Mouse (Mus musculus) midbrain, embryonic 16.5 days (tissue): ENCODE data around the gene Gm9044. TPM values are rescaled to one million over a fixed set of nuclear protein-coding genes. Genes with fewer than 3 reads are reported as not detected.
A peak's percentile ranks its signal among the peaks of the same experiment; 100 is the strongest.
"Not testable (repeated sequence)": the region's sequence is repeated elsewhere in the genome, so short reads cannot be mapped to it uniquely, and the experiment has no call there.

ENCODE experiments used
- ATAC-seq: fragments of 200-750 bp; cut with Nextera tagmentation; 2 replicates; pipeline ENCODE4 v1.8.0; 2017; ENCODE audit warnings: moderate TSS enrichment
- H3K27ac ChIP-seq: fragments of 300-500 bp; sonication (generic); 2 replicates; pipeline ENCODE4 v1.5.1; 2014; ENCODE audit warnings: mild to moderate bottlenecking, low read length, mixed read lengths
- H3K27me3 ChIP-seq: fragments of 300-500 bp; sonication (generic); 2 replicates; pipeline ENCODE4 v1.6.1; 2014; ENCODE audit warnings: low read depth, low read length, mixed read lengths; ENCODE audit not compliant: control insufficient read depth, insufficient read depth
- H3K36me3 ChIP-seq: fragments of 300-500 bp; sonication (generic); 2 replicates; pipeline ENCODE4 v1.6.1; 2014; ENCODE audit warnings: mild to moderate bottlenecking, low read length, moderate library complexity, mixed read lengths; ENCODE audit not compliant: control insufficient read depth, insufficient read depth
- H3K4me1 ChIP-seq: fragments of 300-500 bp; sonication (generic); 2 replicates; pipeline ENCODE4 v1.6.1; 2014; ENCODE audit warnings: mild to moderate bottlenecking, low read length, mixed read lengths; ENCODE audit not compliant: control insufficient read depth, insufficient read depth
- H3K4me2 ChIP-seq: fragments of 300-500 bp; sonication (generic); 2 replicates; pipeline ENCODE4 v1.6.1; 2014; ENCODE audit warnings: mild to moderate bottlenecking, low read length, mixed read lengths
- H3K4me3 ChIP-seq: fragments of 300-500 bp; sonication (generic); 2 replicates; pipeline ENCODE4 v1.5.1; 2014; ENCODE audit warnings: low read depth, mild to moderate bottlenecking, low read length, moderate library complexity, mixed read lengths
- H3K9ac ChIP-seq: fragments of 300-500 bp; sonication (generic); 2 replicates; pipeline ENCODE4 v1.6.1; 2014; ENCODE audit warnings: low read depth, low read length, mixed read lengths
- H3K9me3 ChIP-seq: fragments of 300-500 bp; sonication (generic); replicated peaks from 2 replicates; pipeline ENCODE4 v1.6.1; 2014; ENCODE audit warnings: mild to moderate bottlenecking, low read length, mixed read lengths; ENCODE audit not compliant: control insufficient read depth, poor library complexity, severe bottlenecking
- WGBS: fragments of 180-500 bp; shearing (Covaris S2); extraction: QIAGEN DNeasy Blood & Tissue Kit; methylation state at CpG from one replicate; pipeline ENCODE4 v1.1.7; 2014; 5-methylcytosine and 5-hydroxymethylcytosine counted together
- polyA plus RNA-seq: library from polyadenylated mRNA; unstranded; fragments of >200 nt; fragmentation: Nextera tagmentation; extraction: Ambion mirVana; gene quantifications from 2 replicates; pipeline ENCODE4 v1.2.1, GENCODE M21; 2015

Gene Gm9044
- polyA plus RNA-seq = not detected in 2 replicates

DNA sequence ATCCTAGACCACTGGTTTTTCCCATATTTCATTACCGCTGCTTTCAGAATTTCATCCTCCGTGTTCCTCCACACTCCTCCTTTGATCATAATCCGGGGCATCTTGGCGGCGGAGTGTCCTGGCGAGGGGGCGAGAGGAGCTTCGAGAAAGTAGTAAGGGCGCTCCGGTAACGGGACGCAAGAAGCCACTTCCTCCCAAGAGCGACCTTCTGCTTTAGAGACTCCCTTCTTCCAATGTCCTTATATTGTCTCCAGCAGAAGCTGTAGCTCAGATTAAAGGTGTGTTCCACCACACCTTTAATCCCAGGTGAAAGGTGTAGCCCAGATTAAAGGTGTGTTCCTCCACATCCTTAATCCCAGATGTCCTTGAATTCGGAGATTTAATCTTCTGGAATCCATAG is at the start of gene Gm9044:
Gm9044 (minus strand) TSS at position 101 of the 400 bp plus-strand sequence.
- H3K36me3 ChIP-seq, H3K4me1 ChIP-seq, H3K4me3 ChIP-seq, H3K27ac ChIP-seq, H3K4me2 ChIP-seq, H3K27me3 ChIP-seq, H3K9ac ChIP-seq, ATAC-seq, H3K9me3 ChIP-seq: not testable (repeated sequence)
- no CpG with 5 or more reads among the region's 14 CpGs for WGBS

DNA sequence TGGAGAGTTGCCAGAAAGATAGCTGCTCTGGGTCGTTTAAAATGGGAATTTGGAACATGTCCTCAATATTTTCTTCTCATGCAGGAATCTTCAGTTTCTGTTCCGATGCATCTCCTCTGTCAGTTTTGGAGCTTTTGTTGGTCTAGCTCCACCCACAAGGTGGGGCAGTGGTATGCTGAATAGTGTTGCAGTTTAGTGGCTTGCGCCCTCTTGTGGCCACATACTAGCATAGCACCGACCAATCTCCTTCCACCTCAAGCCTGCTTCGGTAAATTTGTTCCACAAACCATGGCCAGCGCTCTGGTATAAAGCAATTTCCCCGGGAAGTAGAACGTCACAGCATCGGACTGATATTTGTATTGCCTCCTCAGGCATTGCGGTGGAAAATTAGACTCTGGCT is 38.2 kb upstream of the Gm9044 start:
- Histone ChIP-seq H3K4me1 (0 out of 2 replicates have a peak, but pooled peaks cover 3% of the 10 kb centered on the region), H3K4me2 (peak overlapping the region; percentile 47), H3K9me3 (no peaks in the 10 kb centered on the region; the same call in 1 of the 2 replicates), H3K9ac (peak overlapping the region; percentile 49; the same call in 1 of the 2 replicates), H3K4me3 (no peak overlapping the region; the same call in 1 of the 2 replicates), H3K27ac (no peak overlapping the region), H3K36me3 (no peaks in the 10 kb centered on the region), H3K27me3 (no peaks in the 10 kb centered on the region)
- ATAC-seq = peak; percentile 96
- 6% methylated on average over 10 of the region's 10 CpGs for whole genome bisulfite sequencing

GRCm38 (mm10) chr10:118369518-118369917 is 37.3 kb upstream of the Gm9044 start:
- H3K4me3 ChIP-seq = no peak overlapping the region
- H3K27me3 ChIP-seq = no peaks in the 10 kb centered on the region
- 0 out of 2 replicates have a peak, but pooled peaks cover 3% of the 10 kb centered on the region for H3K4me1 ChIP-seq
- H3K9ac ChIP-seq = no peak overlapping the region
- no peak for ATAC-seq
- no peak overlapping the region for H3K27ac ChIP-seq
- WGBS = 83% methylated on average over 9 of the region's 9 CpGs
- no peak overlapping the region for H3K4me2 ChIP-seq
- H3K36me3 ChIP-seq = no peaks in the 10 kb centered on the region
- H3K9me3 ChIP-seq = no peaks in the 10 kb centered on the region; the same call in 1 of the 2 replicates

DNA sequence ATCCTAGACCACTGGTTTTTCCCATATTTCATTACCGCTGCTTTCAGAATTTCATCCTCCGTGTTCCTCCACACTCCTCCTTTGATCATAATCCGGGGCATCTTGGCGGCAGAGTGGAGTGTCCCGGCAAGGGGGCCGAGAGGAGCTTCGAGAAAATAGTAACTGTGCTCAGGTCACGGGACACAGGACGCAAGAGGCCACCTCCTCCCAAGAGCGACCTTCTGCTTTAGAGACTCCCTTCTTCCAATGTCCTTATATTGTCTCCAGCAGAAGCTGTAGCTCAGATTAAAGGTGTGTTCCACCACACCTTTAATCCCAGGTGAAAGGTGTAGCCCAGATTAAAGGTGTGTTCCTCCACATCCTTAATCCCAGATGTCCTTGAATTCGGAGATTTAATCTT is 21.8 kb upstream of the Gm9044 start, which contains the start of gene Gm9049:
Gm9049 (minus strand) TSS at position 101 of the 400 bp plus-strand sequence.
- not testable (repeated sequence) for H3K4me1 ChIP-seq, H3K4me2 ChIP-seq, H3K36me3 ChIP-seq, H3K9me3 ChIP-seq, H3K9ac ChIP-seq, H3K4me3 ChIP-seq, H3K27me3 ChIP-seq, ATAC-seq, H3K27ac ChIP-seq
- WGBS = 60% methylated on average over 1 of the region's 11 CpGs

DNA sequence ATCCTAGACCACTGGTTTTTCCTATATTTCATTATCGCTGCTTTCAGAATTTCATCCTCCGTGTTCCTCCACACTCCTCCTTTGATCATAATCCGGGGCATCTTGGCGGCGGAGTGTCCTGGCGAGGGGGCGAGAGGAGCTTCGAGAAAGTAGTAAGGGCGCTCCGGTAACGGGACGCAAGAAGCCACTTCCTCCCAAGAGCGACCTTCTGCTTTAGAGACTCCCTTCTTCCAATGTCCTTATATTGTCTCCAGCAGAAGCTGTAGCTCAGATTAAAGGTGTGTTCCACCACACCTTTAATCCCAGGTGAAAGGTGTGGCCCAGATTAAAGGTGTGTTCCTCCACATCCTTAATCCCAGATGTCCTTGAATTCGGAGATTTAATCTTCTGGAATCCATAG is 16.4 kb upstream of the Gm9044 start, which contains the start of gene Gm9048:
Gm9048 (minus strand) TSS at position 101 of the 400 bp plus-strand sequence.
- H3K36me3 ChIP-seq, H3K27ac ChIP-seq, H3K4me3 ChIP-seq, H3K4me1 ChIP-seq, H3K27me3 ChIP-seq, H3K9ac ChIP-seq, H3K9me3 ChIP-seq, H3K4me2 ChIP-seq, ATAC-seq: not testable (repeated sequence)
- WGBS = no CpG with 5 or more reads among the region's 14 CpGs

GRCm38 (mm10) chr10:118343155-118343554 is 10.9 kb upstream of the Gm9044 start, which contains the start of gene Gm9046:
TSS of gene Gm9046 (minus strand) at chr10:118343255.
- no CpG with 5 or more reads among the region's 14 CpGs for WGBS
- not testable (repeated sequence) for H3K9me3 ChIP-seq, H3K4me2 ChIP-seq, H3K36me3 ChIP-seq, ATAC-seq, H3K9ac ChIP-seq, H3K4me3 ChIP-seq, H3K4me1 ChIP-seq, H3K27me3 ChIP-seq, H3K27ac ChIP-seq

GRCm38 (mm10) chr10:118337731-118338130 is 5.5 kb upstream of the Gm9044 start, which contains the start of gene Gm9045:
TSS of gene Gm9045 (minus strand) at chr10:118337831.
- not testable (repeated sequence) for H3K4me1 ChIP-seq, H3K9ac ChIP-seq, H3K36me3 ChIP-seq, H3K4me3 ChIP-seq, H3K4me2 ChIP-seq, H3K9me3 ChIP-seq, H3K27me3 ChIP-seq, ATAC-seq, H3K27ac ChIP-seq
- WGBS = no CpG with 5 or more reads among the region's 14 CpGs

DNA sequence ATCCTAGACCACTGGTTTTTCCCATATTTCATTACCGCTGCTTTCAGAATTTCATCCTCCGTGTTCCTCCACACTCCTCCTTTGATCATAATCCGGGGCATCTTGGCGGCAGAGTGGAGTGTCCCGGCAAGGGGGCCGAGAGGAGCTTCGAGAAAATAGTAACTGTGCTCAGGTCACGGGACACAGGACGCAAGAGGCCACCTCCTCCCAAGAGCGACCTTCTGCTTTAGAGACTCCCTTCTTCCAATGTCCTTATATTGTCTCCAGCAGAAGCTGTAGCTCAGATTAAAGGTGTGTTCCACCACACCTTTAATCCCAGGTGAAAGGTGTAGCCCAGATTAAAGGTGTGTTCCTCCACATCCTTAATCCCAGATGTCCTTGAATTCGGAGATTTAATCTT is 5.3 kb downstream of the Gm9044 start, which contains the start of gene Gm9040:
Gm9040 (minus strand) TSS at position 101 of the 400 bp plus-strand sequence.
- not testable (repeated sequence) for H3K9ac ChIP-seq, ATAC-seq, H3K9me3 ChIP-seq, H3K4me2 ChIP-seq, H3K4me3 ChIP-seq, H3K27me3 ChIP-seq, H3K36me3 ChIP-seq, H3K27ac ChIP-seq, H3K4me1 ChIP-seq
- WGBS = no CpG with 5 or more reads among the region's 11 CpGs

DNA sequence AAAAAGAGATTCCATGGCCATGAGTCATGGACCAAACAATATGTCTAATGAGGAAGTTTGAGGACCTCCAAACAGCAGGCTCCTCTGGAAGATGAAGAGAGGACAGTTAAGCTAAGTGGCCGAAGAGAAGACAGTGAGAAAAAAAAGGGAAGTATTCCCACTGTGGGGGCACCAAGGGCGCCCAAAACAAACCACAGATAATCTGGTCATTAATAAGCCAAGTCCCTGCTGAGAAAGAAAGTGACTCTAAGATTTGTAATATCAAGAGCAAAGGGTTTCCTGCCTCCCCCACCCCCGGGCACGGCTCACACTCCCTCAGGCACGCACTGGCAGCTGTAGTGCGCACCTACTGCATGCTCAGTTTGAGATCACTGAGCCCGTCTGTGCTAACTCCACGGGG is 13.2 kb downstream of the Gm9044 start:
- ATAC-seq = no peak
- H3K27ac ChIP-seq = no peak overlapping the region
- 85% methylated on average over 8 of the region's 8 CpGs for WGBS

More for the DNA sequence above, 13.2 kb downstream of the Gm9044 start:
- Histone ChIP-seq H3K4me1 (no peaks in the 10 kb centered on the region), H3K9me3 (no peaks in the 10 kb centered on the region), H3K4me2 (no peak overlapping the region), H3K27me3 (no peaks in the 10 kb centered on the region), H3K36me3 (no peaks in the 10 kb centered on the region), H3K9ac (no peak overlapping the region), H3K4me3 (no peak overlapping the region)
